Mouse (Mus musculus) lung, adult 18-20 months (tissue): Measurements from ENCODE around the gene Prr14.

Experiments
- DNase-seq, 2 experiments: peaks; one replicate each; pipeline ENCODE4 v3.0.0; 2022; ENCODE audit warnings: mixed read lengths in 2 of 2

Prr14 gene

DNA sequence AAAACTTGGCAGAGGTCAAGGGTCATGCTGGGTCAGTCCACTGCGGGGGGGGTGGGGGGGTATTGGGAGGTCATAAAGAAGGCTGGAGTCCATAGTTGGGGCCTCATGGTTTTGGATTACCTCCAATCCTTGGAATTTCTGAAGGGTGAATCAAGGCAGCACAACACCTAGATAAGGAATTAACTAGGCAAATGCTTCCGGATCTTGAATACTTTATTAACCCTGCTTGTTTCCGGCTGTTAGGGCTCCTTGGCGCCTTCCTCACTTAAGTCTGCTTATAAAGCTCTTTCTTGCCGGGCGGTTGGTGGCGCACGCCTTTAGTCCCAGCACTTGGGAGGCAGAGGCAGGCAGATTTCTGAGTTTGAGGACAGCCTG, 53.6 kb downstream of the Prr14 start:
- DNase-seq = peak in 1 of 2 experiments; percentile 33

DNA sequence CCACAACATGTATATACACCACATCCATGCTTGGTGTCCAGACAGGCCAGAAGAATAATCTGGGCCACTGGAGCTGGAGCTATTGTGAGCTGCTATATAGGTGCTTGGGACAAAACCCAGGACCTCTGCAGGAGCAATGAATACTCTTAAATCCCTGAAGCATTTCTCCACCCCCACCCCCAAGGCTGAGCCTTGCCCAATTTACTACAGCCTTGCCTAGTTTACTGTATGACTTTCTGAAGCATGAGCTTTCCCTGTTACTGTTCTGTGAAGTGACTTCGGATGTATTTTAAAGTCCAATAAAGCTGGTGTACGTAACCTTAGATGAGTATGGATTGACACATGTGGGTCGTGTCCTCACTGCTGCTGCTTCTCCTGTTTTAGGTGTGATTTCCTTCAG, 54.4 kb downstream of the Prr14 start:
- DNase-seq = no peak

DNA sequence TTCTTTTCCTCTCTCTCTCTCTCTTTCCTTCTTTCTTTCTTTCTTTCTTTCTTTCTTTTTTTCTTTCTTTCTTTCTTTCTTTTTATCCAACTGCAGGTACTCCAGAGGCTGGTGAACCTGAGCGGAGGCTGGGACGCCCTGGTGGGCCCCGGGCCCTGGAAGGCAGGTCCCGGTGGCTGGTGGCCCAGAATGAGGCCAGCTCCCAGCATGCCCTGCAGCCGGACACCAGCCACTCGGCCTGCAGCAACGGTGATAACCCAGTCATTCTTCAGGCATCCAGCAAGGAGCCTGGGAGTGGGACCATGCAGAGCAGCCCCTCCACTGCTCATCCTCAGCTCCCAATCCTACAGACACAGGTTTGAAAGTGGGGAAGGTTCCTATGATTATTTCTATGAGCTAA, 56.4 kb downstream of the Prr14 start:
- no peak for DNase-seq

DNA sequence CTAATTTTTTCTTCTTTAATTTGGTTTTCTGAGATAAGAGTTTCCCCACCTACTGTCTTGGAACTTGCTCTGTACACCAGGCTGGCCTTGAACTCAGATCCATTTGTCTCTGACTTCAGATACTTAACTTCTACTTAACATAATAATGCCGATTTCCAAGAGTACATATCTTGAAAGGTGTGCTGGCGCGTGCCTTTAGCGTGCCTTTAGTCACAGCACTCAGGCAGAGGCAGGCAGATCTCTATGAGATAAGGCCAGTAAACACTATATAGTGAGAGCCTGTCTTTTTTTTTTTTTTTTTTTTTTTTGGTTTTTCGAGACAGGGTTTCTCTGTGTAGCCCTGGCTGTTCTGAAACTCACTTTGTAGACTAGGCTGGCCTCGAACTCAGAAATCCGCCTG, 56.9 kb downstream of the Prr14 start:
- DNase-seq = no peak

DNA sequence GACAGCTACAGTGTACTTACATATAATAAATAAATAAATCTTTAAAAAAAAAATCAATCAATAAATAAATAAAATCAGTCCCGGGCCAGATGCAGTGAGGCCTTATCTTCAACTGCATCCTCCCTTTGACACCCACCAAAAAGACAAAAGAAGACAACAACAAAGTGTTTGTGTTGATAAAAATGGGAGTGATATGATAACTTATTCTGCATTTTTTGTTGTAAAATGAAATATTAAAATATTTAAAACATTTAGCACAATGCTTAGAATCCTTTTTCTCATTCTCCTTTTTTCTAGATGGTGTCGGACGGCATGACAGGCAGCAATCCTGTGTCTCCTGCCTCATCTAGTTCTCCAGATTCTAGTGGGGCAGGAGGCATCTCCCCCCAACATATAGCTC, 59.9 kb downstream of the Prr14 start, which contains the start of gene Gm42715:
Gene Gm42715, plus strand, starts transcription at position 301 of the 400 bp plus-strand sequence.
- no peak for DNase-seq
